Mouse (Mus musculus): Measurements from ENCODE around the gene Grip1.

DNA sequence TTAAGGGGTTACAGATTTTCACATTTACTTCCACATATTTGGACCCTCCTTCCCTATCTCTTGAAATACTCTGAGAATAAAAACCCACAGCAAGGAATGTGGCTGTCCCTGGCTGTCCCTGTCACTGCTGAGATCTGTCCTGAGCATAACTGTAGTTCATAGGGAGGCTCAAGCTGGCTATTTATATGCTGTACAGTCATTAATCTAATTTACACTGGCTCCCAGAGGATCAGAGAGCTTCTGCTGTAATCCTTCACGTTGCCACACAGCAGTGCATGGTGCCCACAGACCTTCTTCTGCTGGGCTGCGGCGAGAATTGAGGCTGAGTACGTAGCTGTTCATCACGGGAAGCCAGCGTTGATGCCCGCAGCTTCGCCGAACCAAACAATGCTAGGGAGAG, 464.4 kb downstream of the Grip1 start:
- TF ChIP-seq CTCF (IDR thresholded peaks at IDR 0.05; ENCODE audit: low read depth): no peak
- no peak for TF ChIP-seq EP300 (IDR thresholded peaks at IDR 0.05; ENCODE audit: low read depth)

All from heart, postnatal 0 days (tissue).